Mouse (Mus musculus): Measurements from ENCODE around the gene Cpm. TPM values are rescaled to one million over a fixed set of nuclear protein-coding genes. Genes with fewer than 3 reads are reported as not detected.

Cpm gene
- total and polyA plus RNA-seq, 3 experiments = 0.04 to 0.31 (median 0.17) TPM

- peaks cover 2% of the 10 kb centered on the region for H3K9me3 ChIP-seq (replicated peaks; ENCODE audit: low read length)
- no peaks in the 10 kb centered on the region for H3K79me2 ChIP-seq (replicated peaks; ENCODE audit: control insufficient read depth, extremely low read depth, insufficient read depth, poor library complexity, severe bottlenecking)
- H3K4me3 ChIP-seq (replicated peaks in 1 of 3; ENCODE audit: low read depth in 2 of 3, low read length in 2 of 3, poor library complexity in 1 of 3) = no peak overlapping the region
- dilution Hi-C loops (cut with MboI; ENCODE audit: extremely low pct_ligation_motif_present, extremely low pct_unique_long_range_greater_than_20kb, low sequenced_read_pairs) (no loop called here), in situ Hi-C loops (cut with MboI; ENCODE audit: low pct_ligation_motif_present, low pct_unique_long_range_greater_than_20kb, low sequenced_read_pairs) (no loop called here)
- H3K27ac ChIP-seq (ENCODE audit: insufficient read depth, low read depth) = no peak overlapping the region
- no peak overlapping the region for H3K4me2 ChIP-seq (ENCODE audit: insufficient read depth, low read depth, poor library complexity, severe bottlenecking)
- H3K36me3 ChIP-seq (replicated peaks in 1 of 2; ENCODE audit: control insufficient read depth in 1 of 2, insufficient read depth in 1 of 2, low read length in 1 of 2) = no peaks in the 10 kb centered on the region
- no peak overlapping the region for H3K9ac ChIP-seq (ENCODE audit: insufficient read depth, low read depth)
- H3K4me1 ChIP-seq (ENCODE audit: control insufficient read depth in 1 of 2, insufficient read depth in 2 of 2) = peaks cover 3 to 5% of the 10 kb centered on the region in 2 experiments
- peaks cover 11% of the 10 kb centered on the region for H3K27me3 ChIP-seq (replicated peaks)
- no peak for DNase-seq (ENCODE audit: extremely low read depth)
- TF ChIP-seq CHD2 (IDR thresholded peaks at IDR 0.05; ENCODE audit: low read length) (no peak), E2F4 (IDR thresholded peaks at IDR 0.05; ENCODE audit: insufficient replicate concordance, low read depth, low read length) (no peak), PAX5 (IDR thresholded peaks at IDR 0.05; ENCODE audit: low read length) (no peak), SMC3 (IDR thresholded peaks at IDR 0.05; ENCODE audit: low read depth, low read length) (no peak), MAFK (IDR thresholded peaks at IDR 0.05; ENCODE audit: insufficient replicate concordance, low read length) (no peak), USF1 (IDR thresholded peaks at IDR 0.05; ENCODE audit: low read depth, low read length) (no peak), MYC (IDR thresholded peaks at IDR 0.05; ENCODE audit: low read depth, low read length) (no peak), JUN (IDR thresholded peaks at IDR 0.05; ENCODE audit: insufficient read depth, low read depth, low read length) (no peak), POLR2A (IDR thresholded peaks at IDR 0.05; ENCODE audit: low read depth, low read length) (no peak), HCFC1 (IDR thresholded peaks at IDR 0.05; ENCODE audit: low read depth, low read length) (no peak), CTCF (conservative IDR thresholded peaks at IDR 0.05 in 1 of 2, IDR thresholded peaks at IDR 0.05 in 1 of 2; ENCODE audit: low read depth in 2 of 2, low read length in 2 of 2) (no peak)
Observed at GRCm38 (mm10) chr10:117635078-117635771, 5.9 kb downstream of the Cpm start.

- peak in 1 of 2 experiments; percentile 17; a peak in 1 of 4 replicates for TF ChIP-seq CTCF (conservative IDR thresholded peaks at IDR 0.05 in 1 of 2, IDR thresholded peaks at IDR 0.05 in 1 of 2; ENCODE audit: low read depth in 2 of 2, low read length in 2 of 2)
- TF ChIP-seq TBP (conservative IDR thresholded peaks at IDR 0.05; ENCODE audit: low read depth, low read length) = no peak
- no peak for TF ChIP-seq ZKSCAN1 (IDR thresholded peaks at IDR 0.05; ENCODE audit: borderline replicate concordance, low read depth, low read length)
- TF ChIP-seq USF2 (conservative IDR thresholded peaks at IDR 0.05; ENCODE audit: low read depth, low read length) = no peak
- peaks cover 4% of the 10 kb centered on the region for H3K27me3 ChIP-seq (replicated peaks)
- H3K4me3 ChIP-seq (replicated peaks in 1 of 3; ENCODE audit: low read depth in 2 of 3, low read length in 2 of 3, poor library complexity in 1 of 3) = no peak overlapping the region
- no peak overlapping the region for H3K27ac ChIP-seq (ENCODE audit: insufficient read depth, low read depth)
- no peaks in the 10 kb centered on the region for H3K36me3 ChIP-seq (replicated peaks in 1 of 2; ENCODE audit: control insufficient read depth in 1 of 2, insufficient read depth in 1 of 2, low read length in 1 of 2)
- dilution Hi-C loops (cut with MboI; ENCODE audit: extremely low pct_ligation_motif_present, extremely low pct_unique_long_range_greater_than_20kb, low sequenced_read_pairs) = no loop called here
- H3K4me2 ChIP-seq (ENCODE audit: insufficient read depth, low read depth, poor library complexity, severe bottlenecking) = no peak overlapping the region
- no peak overlapping the region for H3K9ac ChIP-seq (ENCODE audit: insufficient read depth, low read depth)
- H3K9me3 ChIP-seq (replicated peaks; ENCODE audit: low read length) = peaks cover 2% of the 10 kb centered on the region
- no peaks in the 10 kb centered on the region for H3K79me2 ChIP-seq (replicated peaks; ENCODE audit: control insufficient read depth, extremely low read depth, insufficient read depth, poor library complexity, severe bottlenecking)
- in situ Hi-C loops (cut with MboI; ENCODE audit: low pct_ligation_motif_present, low pct_unique_long_range_greater_than_20kb, low sequenced_read_pairs) = no loop called here
- H3K4me1 ChIP-seq (ENCODE audit: control insufficient read depth in 1 of 2, insufficient read depth in 2 of 2) = peaks cover 4 to 7% of the 10 kb centered on the region in 2 experiments
- DNase-seq (ENCODE audit: extremely low read depth) = no peak
Observed at GRCm38 (mm10) chr10:117635823-117636589, 6.7 kb downstream of the Cpm start.
